Mouse (Mus musculus): Measurements from ENCODE around the gene Pdxdc1.
"Not testable (repeated sequence)": the region's sequence is repeated elsewhere in the genome, so short reads cannot be mapped to it uniquely, and the experiment has no call there.

The Pdxdc1 gene

DNA sequence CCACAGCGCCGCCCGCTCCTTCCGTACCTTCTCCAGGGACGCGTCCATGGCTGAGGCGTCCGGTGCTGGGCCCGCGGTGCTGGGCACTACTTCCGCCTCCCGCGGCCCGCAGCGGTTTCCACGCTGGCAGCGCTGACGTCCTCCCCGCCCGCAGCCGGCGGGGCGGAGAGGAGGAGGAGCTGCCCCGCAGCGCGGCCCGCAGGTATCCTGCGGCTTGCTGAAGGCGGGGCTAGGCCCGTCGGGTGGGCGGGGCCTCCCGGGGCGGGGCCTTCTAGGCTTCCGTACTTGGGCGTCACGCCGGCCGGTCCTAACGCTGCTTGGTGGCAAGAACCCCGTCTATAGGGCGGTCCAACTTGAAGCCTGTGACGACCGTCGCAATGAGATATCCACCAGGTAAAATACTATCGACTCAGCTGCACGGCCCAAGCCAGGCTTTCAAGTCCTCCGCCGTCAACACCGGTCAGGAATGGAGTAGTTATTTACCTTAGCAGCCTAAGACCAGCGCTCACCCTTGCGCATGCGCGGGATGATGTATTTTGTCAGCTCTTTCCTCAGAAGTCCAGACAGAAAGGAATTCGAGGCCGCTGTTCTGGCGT is at the start of gene Pdxdc1, which contains the start of gene Mpv17l:
TSS of gene Pdxdc1 (minus strand) at position 244 of the 596 bp plus-strand sequence.
TSS of gene Mpv17l (plus strand) at position 274 of the 596 bp plus-strand sequence.
- peak; percentile 98 for DNase-seq (ENCODE audit: low read depth, low spot score)

- DNase-seq (ENCODE audit: low read depth, low spot score): peak; percentile 69
These were observed 48.3 kb upstream of the Pdxdc1 start for GRCm38 (mm10) chr16:13951245-13951644.

- no peak for DNase-seq (ENCODE audit: low read depth, low spot score)
These were observed 43.4 kb upstream of the Pdxdc1 start for GRCm38 (mm10) chr16:13946306-13946705.

DNA sequence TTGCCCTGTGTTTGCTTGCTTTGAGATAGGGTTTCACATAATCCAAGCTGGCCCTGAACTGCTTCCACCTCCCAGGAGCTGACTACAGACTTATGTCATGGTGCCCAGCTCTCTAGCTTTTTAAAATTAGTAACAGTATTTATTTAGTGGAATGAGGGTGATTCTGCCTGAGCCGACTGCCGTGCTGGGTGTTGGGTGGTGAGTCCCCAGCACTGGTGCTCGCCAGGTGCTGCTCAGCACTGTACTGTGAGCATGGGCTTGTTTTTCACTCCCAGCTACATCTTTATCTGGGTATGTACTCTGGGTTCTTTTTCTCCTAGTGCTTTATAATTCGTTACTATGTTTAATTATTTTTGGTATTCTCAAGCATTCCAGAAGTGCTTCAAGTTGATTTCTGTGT is 42.2 kb upstream of the Pdxdc1 start:
- DNase-seq (ENCODE audit: low read depth, low spot score): no peak

DNA sequence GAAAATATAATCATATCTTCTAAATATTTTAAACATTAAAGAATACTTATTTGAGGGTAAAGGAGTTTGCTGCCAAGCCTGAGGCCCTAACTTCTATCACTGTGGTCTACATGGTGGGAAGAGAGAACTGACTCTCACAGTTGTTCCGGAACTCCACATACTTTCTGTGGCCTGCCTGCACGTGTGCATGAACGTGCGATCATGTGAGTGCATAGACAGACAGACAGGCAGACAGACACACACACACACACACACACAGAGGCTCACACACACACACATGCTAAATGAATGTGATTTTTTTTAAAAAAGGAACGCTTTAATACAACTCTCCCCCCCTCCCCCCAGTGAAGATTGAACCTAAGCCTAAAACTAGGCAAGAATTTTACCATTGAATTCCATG is 41.8 kb upstream of the Pdxdc1 start:
- no peak for DNase-seq (ENCODE audit: low read depth, low spot score)

GRCm38 (mm10) chr16:13944178-13944577 is 41.2 kb upstream of the Pdxdc1 start:
- DNase-seq (ENCODE audit: low read depth, low spot score): no peak

DNA sequence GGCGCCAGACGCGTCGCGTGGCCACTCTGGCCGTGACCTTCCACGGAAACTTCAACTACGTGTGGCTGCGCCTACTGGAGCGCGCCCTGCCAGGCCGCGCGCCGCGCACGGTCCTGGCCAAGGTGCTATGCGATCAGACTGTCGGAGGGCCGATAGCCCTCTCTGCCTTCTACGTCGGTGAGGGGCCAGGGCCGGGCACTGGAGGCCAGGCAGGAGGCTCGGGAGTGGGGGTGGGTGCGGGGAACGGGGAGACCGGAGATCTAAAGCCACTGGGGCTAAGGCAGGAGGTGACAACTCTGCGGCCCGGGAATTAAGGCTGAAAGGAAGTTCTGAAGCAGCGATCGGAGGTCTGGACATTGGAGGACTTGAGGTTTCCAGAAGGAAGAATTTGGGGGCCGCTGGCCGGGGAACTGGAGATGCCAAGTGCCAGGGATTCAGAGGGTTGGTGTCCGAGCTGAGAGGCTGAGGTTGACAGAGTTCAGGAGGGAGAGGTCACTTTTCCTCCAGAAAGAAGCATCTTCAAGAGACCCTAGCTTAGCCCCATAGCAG is 38.0 kb upstream of the Pdxdc1 start:
- DNase-seq (ENCODE audit: low read depth, low spot score): no peak

GRCm38 (mm10) chr16:13940139-13940846 is 37.4 kb upstream of the Pdxdc1 start:
- DNase-seq (ENCODE audit: low read depth, low spot score): peak; percentile 95

DNA sequence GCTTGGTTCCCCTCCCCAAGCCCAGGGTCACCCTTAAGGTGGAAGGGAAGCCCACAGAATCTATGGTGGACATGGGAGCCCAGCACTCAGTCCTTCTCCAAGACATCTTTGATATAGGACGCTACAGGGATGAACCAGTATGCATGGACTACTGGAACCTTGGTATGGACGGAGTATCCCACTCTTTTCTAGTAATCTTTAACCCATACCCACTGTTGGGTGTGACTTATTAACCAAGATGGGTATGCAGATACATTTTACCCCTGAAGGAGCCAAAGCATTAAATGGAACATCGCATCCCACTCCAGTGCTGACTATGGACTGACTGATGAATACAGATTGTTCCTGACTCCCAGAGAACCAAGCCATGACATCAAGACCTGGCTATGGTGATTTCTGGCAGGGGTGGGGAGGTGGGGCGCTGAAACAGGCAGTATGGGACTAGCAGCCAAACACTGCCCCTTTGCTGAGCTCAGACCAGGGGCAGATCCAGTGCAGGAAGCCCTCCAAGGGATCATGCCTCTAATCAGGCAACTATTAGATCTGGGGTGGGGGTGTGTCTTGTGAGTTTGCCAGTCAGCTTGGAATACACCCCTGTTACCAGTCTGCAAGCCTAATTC is 24.6 kb upstream of the Pdxdc1 start:
- no peak for DNase-seq (ENCODE audit: low read depth, low spot score)

GRCm38 (mm10) chr16:13922966-13923365 is 20.0 kb upstream of the Pdxdc1 start:
- not testable (repeated sequence) for DNase-seq (ENCODE audit: low read depth, low spot score)

DNA sequence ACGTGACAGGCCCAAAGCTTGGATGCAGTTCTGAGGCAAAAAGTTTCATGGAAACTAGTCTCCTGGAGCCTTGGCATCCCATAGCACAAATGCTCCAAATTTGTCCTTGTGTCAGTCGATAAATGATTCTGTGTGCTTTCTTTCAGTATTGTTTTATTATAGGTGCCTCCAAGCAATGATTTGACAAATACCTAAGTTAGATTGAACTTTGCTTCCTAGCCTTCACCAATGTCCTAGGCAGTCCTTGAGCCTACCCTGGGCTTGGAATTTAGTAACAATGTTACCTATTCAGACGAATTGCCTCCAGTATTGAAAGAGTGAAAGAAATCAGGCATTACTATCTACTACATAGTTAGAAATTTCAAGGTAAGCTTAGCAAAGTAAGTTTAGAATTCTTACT is 19.6 kb upstream of the Pdxdc1 start:
- DNase-seq (ENCODE audit: low read depth, low spot score): not testable (repeated sequence)

DNA sequence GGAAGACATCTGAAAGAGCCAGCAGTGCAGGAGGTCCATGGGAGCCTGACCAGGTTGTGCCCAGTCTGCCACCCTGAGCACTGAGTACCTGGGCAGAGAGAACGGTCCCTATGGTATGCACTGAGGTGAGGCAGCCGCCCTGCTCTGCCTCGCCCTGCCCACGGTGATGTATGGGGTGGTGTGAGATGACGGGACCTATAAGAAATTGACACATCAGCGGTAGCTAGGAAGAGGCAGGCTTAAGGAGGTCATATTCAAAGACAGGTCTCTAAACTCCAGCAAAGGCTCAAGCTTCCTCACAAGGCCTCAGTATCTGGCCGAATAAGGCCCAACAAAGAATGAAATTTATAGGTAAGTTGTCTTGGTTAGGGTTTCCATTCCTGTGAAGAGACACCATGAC is 18.9 kb upstream of the Pdxdc1 start:
- DNase-seq (ENCODE audit: low read depth, low spot score): peak; percentile 63

- peak; percentile 88 for DNase-seq (ENCODE audit: low read depth, low spot score)
These were observed 18.1 kb upstream of the Pdxdc1 start for GRCm38 (mm10) chr16:13921063-13921462.

DNA sequence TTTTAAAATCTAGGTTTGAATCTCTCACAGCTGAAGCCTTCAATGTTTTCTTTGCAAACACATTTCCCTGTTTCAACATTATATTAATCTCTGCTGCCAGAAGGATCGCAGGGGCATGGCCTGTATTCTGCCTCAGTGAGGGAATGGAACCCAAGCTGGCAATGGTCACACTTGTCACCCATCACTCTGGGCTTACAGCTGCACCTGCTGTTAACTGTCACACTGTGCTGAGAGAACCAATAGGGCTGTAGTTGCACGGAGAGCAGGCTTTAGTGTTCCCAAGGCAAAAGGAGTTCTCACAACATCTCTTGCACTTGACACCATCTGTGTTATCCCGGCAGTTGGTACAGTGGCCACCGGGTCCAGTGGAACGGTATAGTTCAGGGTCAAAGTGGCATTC is 17.2 kb upstream of the Pdxdc1 start:
- no peak for DNase-seq (ENCODE audit: low read depth, low spot score)

DNA sequence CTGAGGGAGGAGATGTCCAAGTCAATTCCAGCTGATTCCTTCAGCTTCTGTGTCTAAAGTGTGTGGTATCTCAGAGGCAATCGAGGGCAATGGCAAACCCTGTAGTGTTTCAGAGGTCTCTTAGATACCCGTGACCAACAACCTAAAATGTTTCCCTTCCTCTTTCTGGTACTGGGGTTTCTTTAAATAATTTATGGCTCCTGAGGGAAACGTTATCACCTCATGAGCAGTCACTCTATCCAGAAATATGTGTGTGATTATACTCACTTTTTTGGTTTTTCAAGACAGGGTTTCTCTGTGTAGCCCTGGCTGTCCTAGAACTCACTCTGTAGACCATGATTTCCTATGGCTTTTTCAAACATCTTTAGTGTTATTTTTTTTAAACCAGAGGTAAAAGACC is 4.4 kb upstream of the Pdxdc1 start:
- DNase-seq (ENCODE audit: low read depth, low spot score): no peak

DNA sequence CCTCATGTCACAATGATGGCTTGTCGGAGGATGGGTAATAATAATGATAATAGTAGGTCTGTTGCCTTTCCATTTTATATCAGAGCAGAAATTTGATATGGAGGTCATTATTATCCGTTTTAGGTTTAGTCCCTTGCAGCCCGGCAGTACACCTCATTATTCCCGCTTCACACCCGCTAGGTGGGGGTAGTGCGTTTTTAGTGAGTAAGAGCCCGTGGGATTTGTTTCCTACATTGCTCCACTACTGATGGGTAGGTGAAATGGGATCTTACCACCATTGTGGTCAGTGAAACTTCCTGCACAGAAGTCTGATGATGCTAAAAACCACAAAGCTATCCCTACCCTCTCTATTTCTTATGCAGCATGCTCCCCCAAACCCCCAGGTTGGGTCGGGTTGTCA is 557 bp upstream of the Pdxdc1 start:
- DNase-seq (ENCODE audit: low read depth, low spot score): peak; percentile 91

DNA sequence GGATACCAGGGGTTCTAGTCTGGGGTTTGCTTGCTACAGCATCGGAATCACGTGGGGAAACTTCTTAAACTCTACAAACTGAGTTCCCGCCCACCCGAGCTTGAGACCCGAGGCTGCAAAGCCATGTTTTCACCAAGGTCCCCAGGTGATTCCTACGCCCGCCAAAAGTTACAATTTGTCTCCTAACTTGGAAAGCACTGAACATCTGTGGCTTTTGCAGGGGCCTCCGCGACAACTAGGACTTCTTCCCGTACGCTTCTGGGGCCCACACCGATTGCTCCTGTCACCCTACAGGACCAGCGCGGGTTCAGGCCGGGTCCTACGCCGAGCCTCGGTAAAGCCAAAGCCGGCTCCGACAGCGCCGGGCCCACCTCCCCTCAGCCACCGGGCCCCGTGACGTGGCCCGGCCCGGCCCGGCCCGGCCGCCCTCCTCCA is 517 bp downstream of the Pdxdc1 start:
- peak; percentile 74 for DNase-seq (ENCODE audit: low read depth, low spot score)

- DNase-seq (ENCODE audit: low read depth, low spot score): no peak
These were observed 4.0 kb downstream of the Pdxdc1 start for GRCm38 (mm10) chr16:13898981-13899380.

- DNase-seq (ENCODE audit: low read depth, low spot score): no peak
These were observed 6.6 kb downstream of the Pdxdc1 start for GRCm38 (mm10) chr16:13896357-13896756.

GRCm38 (mm10) chr16:13895740-13896139 is 7.2 kb downstream of the Pdxdc1 start:
- DNase-seq (ENCODE audit: low read depth, low spot score): no peak

GRCm38 (mm10) chr16:13894097-13894496 is 8.8 kb downstream of the Pdxdc1 start:
- DNase-seq (ENCODE audit: low read depth, low spot score): no peak

DNA sequence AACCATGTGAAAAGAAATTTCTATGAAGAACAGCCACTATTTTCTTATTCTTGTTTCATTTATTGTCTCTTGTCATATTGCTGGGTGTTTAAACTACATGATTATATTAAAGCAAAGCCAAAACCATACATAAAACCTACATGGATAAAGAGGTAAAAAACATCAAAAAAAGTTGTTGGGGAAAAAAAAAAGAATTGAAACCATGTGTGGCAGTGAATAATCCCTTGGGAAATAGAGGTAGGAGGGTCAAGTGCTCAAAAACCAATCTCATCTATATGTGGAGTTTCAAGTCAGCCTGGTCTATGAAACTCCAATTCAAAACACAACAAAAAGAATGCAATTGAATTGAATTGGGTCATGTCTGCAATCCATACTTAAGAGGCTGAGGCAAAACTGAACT is 10.1 kb downstream of the Pdxdc1 start:
- DNase-seq (ENCODE audit: low read depth, low spot score): no peak

GRCm38 (mm10) chr16:13890449-13890848 is 12.5 kb downstream of the Pdxdc1 start:
- DNase-seq (ENCODE audit: low read depth, low spot score): no peak
